Mouse (Mus musculus) E14TG2a.4 (cell line): ENCODE results near the gene Fam13a.

Experiments used
- CTCF ChIP-seq: conservative IDR thresholded peaks from 2 replicates; pipeline ENCODE4 v1.5.1; 2014; ENCODE audit warnings: low read length
- NANOG ChIP-seq: IDR thresholded peaks from 2 replicates; pipeline ENCODE4 v1.6.1; 2014; ENCODE audit warnings: borderline replicate concordance, low read length, mixed read lengths
- POU5F1 ChIP-seq: IDR thresholded peaks from 2 replicates; pipeline ENCODE4 v1.6.1; 2014; ENCODE audit warnings: low read length, borderline replicate concordance

- no peak for TF ChIP-seq CTCF
- TF ChIP-seq POU5F1 = no peak
- no peak for TF ChIP-seq NANOG
Observed at GRCm38 (mm10) chr6:59014088-59014759, 10.1 kb downstream of the Fam13a start.
